Mouse (Mus musculus) liver, embryonic 12.5 days (tissue): ENCODE measurements around the gene Slc25a18. TPM values are rescaled to one million over a fixed set of nuclear protein-coding genes. Genes with fewer than 3 reads are reported as not detected.

Experiments
- microRNA-seq: library from miRNA; unstranded; fragments of <30 nt; microRNA quantifications from one replicate; pipeline ENCODE4, GENCODE M21; 2017
- polyA plus RNA-seq: library from polyadenylated mRNA; unstranded; fragments of >200 nt; fragmentation: Nextera tagmentation; extraction: Ambion mirVana; gene quantifications from 2 replicates; pipeline ENCODE4 v1.2.1, GENCODE M21; 2016

The Slc25a18 gene
- polyA plus RNA-seq, 1 experiment from 2014 or later, result 0.18 TPM

Small RNAs within 50 kb of the gene (microRNA-seq; reads per million reads assigned to microRNA genes)
- gene Gm25193, result not detected

Other genes starting within 250 kb of the Slc25a18 start
- gene Hdhd5, start 242.3 kb upstream of the Slc25a18 start, polyA plus RNA-seq, result 15.6 and 16.0 TPM in 2 replicates
- gene Cecr2, start 107.2 kb upstream of the Slc25a18 start, polyA plus RNA-seq, result 8.8 and 10.4 TPM in 2 replicates
- gene Atp6v1e1, start 49.2 kb downstream of the Slc25a18 start, polyA plus RNA-seq, result 150 and 151 TPM in 2 replicates
- gene Bcl2l13, start 62.6 kb downstream of the Slc25a18 start, polyA plus RNA-seq, result 50.3 and 50.6 TPM in 2 replicates
- 32.4 and 32.9 TPM in 2 replicates for gene Bid, start 143.3 kb downstream of the Slc25a18 start, polyA plus RNA-seq